Mouse (Mus musculus) bone marrow, adult 2 months (tissue): ENCODE data around the gene Pagr1a.

Experiments
- CTCF ChIP-seq: fragments of 200-500 bp; IDR thresholded peaks from 2 replicates; pipeline ENCODE4 v1.5.1; 2011; ENCODE audit warnings: low read length, control low read depth; ENCODE audit not compliant: control insufficient read depth, insufficient read depth
- POLR2A ChIP-seq: fragments of 200-500 bp; IDR thresholded peaks from 2 replicates; pipeline ENCODE4 v1.6.1; 2011; ENCODE audit warnings: low read depth, mild to moderate bottlenecking, control low read depth, low read length, borderline replicate concordance; ENCODE audit not compliant: control insufficient read depth

- TF ChIP-seq POLR2A (no peak), CTCF (no peak)
These were observed 1.5 kb upstream of the Pagr1a start for GRCm38 (mm10) chr7:127018416-127019305.
